Mouse (Mus musculus): ENCODE measurements at regions not wholly inside any gene's neighbourhood (a gene's known extent, or its start where the extent isn't known, plus 50 kb on each side); places are given as distances from the start of the nearest gene placed in this dataset.

GRCm38 (mm10) chr2:30717566-30718328 lies 85.7 kb downstream of the 1700001O22Rik start:
- TF ChIP-seq EP300 (IDR thresholded peaks at IDR 0.05; ENCODE audit: low read depth), result no peak
- TF ChIP-seq CTCF (IDR thresholded peaks at IDR 0.05; ENCODE audit: low read depth), result no peak
